Mouse (Mus musculus) left cerebral cortex, postnatal 14 days (tissue): ENCODE measurements around the gene Topbp1. TPM values are rescaled to one million over a fixed set of nuclear protein-coding genes. Genes with fewer than 3 reads are reported as not detected.

Experiments used
- DNase-seq, 2 experiments: peaks; one replicate each; pipeline ENCODE4 v3.0.0; 2021 to 2022; ENCODE audit warnings: low spot score in 2 of 2, mixed read lengths in 1 of 2
- intact Hi-C: fragments of 180-260 bp; cut with DNase I; formaldehyde crosslinking; loops from one replicate; pipeline ENCODE4 v1.15.1; 2025
- long read RNA-seq, 2 experiments: library from polyadenylated mRNA; stranded (forward); transcript quantifications; one replicate each; pipeline ENCODE4 v2.0.0; 2021
- total RNA-seq, 2 experiments: library from RNA; stranded (reverse); gene quantifications; 2 replicates each; pipeline ENCODE4 v1.2.3; 2021

Gene Topbp1
- total RNA-seq, result 10 to 100 TPM; 18.7 to 18.8 TPM
- long read RNA-seq, experiment 1, full-length matches to known transcripts, result 9 of 14 reads
- long read RNA-seq, experiment 1, partial matches to known transcripts, result 3 of 14 reads
- long read RNA-seq, experiment 1, other reads (novel, unspliced or antisense), result 2 of 14 reads
- long read RNA-seq, experiment 2, full-length matches to known transcripts, result 10 of 13 reads
- long read RNA-seq, experiment 2, partial matches to known transcripts, result 1 of 13 reads
- long read RNA-seq, experiment 2, other reads (novel, unspliced or antisense), result 2 of 13 reads

DNA sequence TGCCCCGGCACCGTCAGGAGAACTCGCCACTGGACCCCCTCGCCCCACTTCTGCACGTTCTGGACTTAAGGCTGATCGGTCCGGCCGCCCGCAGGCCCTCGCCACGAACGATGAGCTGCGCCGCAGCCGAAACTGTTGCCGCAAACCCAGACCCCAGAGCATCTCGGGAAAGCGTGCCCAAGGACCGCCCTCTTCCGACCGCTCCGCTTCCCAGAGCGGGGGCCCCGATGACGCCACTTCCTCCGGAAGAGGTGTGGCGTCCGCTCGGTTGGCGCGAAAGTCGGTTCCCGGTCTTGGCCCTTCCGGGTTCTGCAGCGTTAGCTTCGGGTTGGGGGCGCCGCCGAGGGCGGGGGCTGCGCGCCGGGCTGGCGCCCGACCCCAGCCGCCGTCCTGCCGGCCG lies at the start of gene Topbp1, which contains the start of gene 1300017J02Rik:
Gene Topbp1 (plus strand): TSS at position 289 of the 400 bp plus-strand sequence.
Gene 1300017J02Rik (minus strand): TSS at position 156 of the 400 bp plus-strand sequence.
- peak; percentile 90 to 91 for DNase-seq
- intact Hi-C loops, result loop anchor here (5.0 to 10.0 kb wide), 3 partner anchors 98 to 670 kb away; no protein-coding TSS in a partner anchor

DNA sequence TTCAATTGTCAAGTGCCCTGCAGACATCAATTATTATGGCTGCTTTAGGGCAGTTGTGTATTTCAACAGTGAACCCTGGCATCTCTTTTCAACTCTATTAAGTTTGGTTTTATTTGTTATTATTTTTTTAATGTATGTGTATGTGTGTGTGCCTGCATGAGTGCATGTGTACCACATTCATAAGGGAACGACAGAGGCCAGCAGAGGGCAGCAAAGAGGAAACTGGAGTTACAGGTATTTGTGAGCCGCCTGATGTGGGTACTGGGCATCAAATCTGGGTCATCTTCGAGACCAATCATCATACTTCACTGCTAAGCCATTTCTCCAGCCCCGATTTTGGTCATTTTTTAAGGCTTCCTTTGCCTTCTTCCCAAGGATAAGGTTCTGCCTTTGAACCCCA lies 39.2 kb upstream of the Topbp1 start:
- intact Hi-C loops, result no loop called here

DNA sequence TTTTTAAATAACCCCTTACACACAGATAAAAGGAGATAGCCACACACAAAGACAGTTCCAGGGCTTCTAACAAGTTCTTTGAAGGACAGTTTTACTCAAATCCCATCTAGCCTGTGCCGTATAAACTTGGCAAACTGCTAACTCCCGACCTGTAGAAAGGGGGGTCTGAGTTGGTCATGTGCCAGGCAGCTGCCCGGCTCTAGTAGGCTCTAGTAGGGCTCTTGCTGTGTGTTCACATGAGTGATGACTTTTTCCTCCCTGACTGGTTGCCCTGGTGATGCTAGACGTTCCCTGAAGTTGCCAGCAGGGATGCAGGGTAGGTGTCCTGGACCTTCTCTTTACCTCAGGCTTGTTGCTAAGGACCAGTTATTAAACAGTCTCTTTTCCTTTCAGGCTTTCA lies 33.9 kb upstream of the Topbp1 start:
- DNase-seq, result no peak
- intact Hi-C loops, result no loop called here

More for the DNA sequence above, 39.2 kb upstream of the Topbp1 start:
- no peak for DNase-seq

DNA sequence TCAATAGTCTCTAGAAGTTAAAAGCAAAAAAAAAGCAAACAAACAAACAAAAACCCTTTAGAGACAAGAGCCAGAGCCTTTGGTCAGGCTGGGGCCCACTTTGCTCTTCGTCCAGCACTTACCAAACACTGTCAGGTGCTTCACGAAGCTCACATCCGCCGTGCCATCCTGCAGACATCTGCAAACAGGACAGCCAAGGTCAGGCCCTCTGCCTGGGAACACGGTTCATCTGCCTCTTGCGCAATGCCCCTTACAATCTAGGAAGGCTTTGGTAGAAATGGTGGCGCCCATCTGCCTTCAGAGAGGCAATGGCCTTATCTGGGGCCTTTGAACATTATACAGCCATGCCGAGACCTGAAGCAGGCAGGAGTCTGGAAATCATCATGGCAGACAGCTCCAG lies 30.2 kb upstream of the Topbp1 start:
- intact Hi-C loops, result no loop called here
- DNase-seq, result no peak

DNA sequence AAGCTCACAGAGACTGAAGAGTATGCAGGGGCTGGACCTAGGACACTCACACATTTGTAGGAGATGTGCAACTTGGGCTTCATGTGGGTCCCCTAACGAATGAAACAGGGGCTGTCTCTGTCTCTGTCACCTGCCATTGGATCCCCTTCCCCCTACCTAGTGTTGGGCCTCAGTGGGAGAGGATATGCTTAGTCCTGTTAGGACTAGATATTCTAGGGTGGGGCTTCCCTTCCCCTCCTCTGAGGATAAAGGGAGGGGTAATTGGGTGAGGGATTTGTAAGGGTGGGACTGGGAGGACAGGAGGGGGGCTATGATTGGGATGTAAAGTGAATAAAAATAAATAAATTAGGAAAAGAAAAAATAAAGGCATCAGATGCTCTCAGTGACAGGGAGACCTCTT lies 29.3 kb upstream of the Topbp1 start:
- intact Hi-C loops, result no loop called here
- no peak for DNase-seq

DNA sequence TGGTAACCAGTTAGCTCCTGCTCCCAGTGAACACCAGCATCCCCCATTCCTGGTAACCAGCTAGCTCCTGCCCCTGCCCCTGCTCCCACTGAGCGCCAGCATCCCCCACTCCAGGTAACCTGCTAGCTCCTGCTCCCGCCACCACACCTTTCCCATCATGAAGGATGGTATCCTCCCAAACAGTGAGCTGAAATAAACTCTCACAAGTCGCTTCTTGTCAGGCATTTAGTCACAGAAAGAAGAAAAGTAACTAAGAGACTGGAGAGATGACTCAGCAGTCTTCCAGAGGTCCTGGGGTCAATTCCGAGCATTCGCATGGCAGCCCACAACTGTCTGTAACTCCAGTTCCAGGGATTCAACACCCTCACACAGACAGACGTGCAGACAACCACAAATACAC lies 28.1 kb upstream of the Topbp1 start:
- intact Hi-C loops, result no loop called here
- no peak for DNase-seq

DNA sequence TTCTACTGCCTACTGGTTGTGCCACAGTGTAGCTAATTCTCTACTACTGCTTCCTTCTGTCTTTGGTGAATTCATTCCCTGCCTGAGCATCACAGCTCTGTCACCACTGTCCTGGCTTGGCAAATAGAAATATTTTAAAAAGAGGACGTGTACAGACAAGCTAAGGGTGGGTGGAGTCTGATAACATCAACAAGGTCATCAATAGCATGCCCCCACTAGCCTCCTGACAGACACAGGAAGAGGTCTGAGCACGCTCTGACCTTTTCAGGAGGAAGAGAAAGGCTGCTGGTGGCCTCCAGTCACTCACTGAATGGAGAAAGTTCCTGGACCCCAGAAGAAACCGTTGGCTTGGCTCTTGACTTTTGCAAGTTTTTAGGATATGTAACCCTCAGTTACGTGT lies 18.6 kb upstream of the Topbp1 start:
- intact Hi-C loops, result no loop called here
- no peak for DNase-seq

DNA sequence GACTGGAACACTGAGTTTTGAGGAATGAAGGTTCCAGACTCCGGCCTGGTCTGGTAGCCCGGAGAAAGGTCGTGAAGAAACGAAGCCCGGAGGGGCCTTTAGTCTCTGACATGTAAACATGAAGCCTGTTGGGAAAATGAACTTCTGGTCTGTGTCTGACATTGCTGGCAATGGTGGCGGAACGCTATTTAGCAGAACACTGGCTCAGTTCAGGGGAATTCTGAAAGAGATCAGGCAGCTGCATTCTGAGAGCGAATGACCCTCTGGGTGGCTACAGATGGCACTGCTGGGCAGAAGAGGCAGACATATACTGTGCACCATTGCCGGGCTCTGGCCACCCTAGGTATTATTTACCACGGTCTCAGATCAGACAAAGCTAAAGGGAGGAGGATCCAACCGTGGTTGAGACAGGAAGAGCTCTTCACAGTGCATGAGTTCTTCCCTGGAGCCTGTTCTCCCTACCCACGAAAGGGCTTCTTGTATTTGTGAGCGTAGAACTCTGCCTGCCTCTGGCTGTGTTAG lies 18.1 kb upstream of the Topbp1 start:
- no peak for DNase-seq
- intact Hi-C loops, result no loop called here

DNA sequence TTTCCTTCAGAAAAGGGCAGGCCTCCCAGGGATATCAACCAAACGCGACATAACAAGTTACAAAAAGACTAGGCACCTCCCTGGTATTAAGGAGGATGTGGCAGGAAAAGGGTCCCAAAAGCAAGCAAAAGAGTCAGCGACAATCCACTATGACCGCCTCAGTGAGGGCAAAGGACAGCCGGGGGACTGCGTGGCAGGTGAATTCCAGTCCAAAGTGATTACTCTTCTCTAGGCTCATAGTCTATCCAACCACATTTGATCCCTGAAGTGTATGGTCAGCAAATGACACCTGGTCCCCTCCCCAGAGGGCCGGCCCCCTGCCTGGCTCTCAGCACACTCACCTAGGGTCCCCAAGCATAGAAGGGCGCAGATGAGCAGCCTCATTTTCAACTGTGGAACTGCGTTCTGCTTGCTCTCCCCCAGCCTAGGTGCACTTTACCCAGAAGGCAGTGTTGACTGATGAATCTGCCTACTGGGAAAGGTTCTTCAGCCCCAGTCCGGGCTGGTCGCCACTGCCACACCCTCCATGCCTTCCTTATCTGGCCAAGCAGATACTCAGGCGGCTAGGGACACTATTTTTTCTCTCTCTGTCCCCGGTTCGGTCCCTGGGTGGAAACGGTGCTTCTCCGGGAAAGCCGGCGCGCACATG lies 17.1 kb upstream of the Topbp1 start:
- DNase-seq, result no peak
- intact Hi-C loops, result no loop called here

DNA sequence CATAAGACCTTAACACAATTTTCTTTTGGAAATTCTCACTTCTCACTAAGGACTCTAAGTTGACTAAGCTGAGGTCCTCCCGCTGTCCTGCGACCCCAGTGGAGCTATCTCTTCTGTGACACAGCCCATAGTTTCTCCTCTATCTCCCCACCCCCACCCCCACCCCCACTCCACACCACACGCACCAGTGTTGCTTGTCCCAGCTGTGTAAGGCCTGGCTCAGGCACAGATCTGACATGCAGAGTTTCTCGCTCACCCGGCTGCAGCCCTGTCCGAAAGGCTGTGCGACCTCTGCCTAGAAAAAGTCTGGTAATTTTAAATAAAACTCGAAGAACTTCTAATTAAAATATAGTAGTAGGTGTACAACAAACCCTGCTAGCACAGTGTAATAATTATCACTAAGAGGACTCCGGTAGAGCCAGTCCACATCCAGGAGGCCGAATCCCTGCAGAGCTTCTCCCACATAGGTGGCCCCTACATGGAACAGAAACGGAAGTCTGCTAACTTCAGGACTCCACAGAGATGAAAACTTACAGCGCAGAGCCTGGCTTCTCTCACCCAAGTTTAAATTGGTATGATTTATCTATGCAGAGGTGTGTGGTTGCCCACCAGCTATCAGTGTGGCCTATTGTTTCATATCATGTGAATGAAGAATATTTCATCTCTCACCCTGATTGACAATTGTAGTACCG lies 16.4 kb upstream of the Topbp1 start:
- intact Hi-C loops, result no loop called here

DNA sequence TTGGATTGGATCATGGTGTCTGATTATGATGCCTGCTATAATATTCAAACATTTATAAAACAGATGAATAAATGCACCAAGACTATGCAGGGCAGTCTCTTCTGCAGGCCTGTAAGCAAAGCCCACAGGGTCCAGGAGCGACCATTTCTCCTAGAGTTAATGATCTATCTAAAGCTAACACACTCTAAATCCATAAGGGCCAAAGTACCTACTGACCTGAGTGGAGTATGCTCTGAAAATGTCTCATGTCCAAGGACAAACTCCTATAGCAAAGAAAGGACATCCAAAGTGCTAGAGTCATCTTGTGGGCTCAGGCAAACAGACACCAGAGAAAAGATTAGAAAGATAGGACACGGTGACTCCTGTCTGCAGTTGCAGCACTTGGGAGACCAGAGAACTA lies 10.5 kb upstream of the Topbp1 start:
- no peak for DNase-seq
- intact Hi-C loops, result no loop called here

More for the DNA sequence above, 16.4 kb upstream of the Topbp1 start:
- DNase-seq, result no peak

DNA sequence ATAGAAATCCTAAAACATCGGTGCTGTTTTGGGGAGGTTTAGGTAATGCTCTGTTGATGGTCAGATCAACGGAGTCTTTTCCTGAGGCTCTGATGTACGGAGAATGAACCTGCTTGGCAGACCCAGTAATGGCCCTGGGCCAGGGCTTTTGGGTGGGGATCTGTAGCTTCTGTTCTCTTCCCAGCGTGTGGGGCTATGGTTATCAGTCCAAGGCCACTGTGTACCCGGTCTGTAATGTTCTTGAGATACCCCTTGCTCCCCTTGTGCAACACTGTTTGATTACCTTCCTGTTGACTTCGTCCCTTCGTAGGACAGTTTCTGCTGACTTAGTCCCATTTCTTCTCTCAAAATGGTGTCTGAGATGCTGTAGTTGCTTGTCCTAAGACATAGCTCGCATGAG lies 3.9 kb upstream of the Topbp1 start:
- no peak for DNase-seq
- intact Hi-C loops, result loop anchor here (5.0 to 10.0 kb wide), 3 partner anchors 94 to 666 kb away; no protein-coding TSS in a partner anchor

DNA sequence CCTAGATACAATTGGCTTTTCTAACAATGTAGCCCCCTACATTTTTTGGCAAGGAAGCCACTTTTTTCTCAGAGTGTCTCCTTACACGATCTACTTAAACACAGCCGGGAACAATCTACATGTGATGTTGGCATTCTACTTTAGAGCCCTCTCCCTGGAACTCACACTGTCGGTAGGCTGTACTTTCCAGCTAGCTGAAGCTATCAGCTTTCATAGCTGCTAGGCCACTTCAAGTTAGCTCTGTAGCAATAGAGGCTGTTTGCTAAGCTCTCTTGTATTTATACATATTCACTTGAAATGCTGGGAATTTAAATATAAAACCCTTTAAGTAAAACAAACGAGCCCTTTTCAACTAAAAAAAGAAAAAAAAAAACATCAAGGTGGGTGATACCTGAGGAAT lies 2.8 kb upstream of the Topbp1 start:
- no peak for DNase-seq
- intact Hi-C loops, result loop anchor here (2.0 to 10.0 kb wide), 4 partner anchors 77 to 667 kb away; no protein-coding TSS in a partner anchor

DNA sequence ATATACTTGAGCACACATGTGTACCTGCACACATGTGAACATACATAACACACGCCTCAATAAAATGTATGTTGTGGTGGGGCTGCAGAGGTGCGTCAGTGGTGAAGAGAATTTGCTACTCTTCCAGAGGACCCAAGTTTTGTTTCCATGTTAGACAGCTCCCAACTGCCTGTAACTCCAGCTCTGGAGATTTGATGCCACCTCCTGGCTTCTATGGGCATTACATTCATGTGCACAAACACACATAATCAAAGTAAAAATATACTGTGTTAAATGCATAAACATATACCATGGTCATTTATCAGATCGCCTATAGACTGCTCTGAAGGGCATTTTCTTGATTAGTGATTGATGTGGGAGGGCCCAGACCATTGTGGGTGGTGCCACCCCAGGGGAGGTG lies 2.3 kb upstream of the Topbp1 start:
- intact Hi-C loops, result loop anchor here (2.0 to 10.0 kb wide), 4 partner anchors 78 to 668 kb away; no protein-coding TSS in a partner anchor
- DNase-seq, result peak; percentile 50 to 75

DNA sequence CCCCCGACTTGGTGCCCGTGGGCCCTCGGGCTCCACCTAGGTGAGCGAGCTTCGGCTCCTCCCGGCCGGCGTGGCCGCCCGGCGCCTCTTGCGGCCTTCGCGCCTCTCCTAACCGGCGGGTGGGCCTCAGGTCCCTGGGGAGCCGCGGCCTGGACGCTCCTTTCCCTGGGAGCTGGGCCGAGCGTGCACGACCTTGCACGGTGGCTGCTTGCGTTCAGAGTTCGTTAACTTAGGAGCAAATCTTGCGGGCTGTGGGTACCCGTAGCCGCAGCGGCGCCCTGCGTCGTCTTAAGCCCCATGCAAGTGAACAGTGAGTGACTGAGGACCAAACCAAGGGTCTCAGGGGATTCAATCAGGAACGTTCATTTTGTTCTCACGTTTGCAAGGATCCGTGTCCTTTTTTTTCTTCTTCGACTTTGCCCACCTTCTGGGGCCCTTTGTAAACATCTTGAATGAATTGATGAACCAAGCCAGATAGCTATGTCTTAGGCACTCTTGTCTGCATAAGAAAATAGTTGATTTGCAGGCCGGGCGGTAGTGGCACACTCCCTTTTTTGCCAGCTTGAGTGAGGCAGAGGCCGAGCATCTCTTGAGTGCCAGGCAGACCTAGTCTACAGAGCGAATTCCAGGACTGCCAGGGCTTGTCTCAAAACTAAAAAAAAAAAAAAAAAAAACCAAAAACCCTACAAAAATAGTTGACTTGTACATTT lies 472 bp downstream of the Topbp1 start:
- intact Hi-C loops, result loop anchor here (10.0 kb wide), 1 partner anchor 671 kb away; no protein-coding TSS in a partner anchor
- DNase-seq, result peak; percentile 14 to 28

DNA sequence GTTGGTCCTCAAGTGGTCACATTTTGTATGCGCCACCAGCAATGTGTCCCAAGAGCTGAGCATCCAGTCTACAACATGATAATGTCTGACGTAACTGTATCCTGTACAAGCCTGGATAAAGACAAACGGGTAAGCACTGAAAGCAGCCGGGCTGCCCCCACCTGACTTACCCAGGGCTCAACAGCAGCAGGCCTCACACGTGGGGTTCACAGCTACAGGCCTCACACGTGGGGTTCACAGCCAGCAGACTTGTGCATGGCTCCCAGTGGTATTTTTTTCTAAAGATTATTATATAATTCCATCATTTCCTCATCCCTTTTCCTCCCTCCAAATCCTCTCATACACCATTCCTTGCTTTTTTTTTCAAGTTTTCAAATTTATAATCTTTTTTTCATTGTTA lies 4.8 kb downstream of the Topbp1 start:
- no peak for DNase-seq
- intact Hi-C loops, result loop anchor here (10.0 kb wide), 1 partner anchor 675 kb away; no protein-coding TSS in a partner anchor

DNA sequence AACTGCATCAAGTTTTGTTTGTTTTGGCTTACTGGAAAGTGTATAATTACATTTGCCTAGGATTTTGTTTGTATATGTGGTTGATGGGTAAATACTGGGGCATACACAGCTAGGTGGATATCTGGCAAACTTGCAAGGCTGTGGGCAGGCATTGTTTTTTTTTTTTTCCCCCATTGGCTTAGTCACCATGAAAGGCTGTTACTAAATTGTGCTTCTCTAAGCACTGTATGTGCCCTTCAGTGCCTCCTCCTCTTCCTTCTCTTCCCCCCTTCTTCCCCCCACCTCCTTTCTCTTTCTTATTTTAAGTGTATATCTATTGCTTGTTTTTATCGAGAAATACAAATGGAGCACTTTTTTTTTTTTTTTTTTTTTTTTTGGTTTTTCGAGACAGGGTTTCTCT lies 19.7 kb downstream of the Topbp1 start:
- intact Hi-C loops, result no loop called here
- DNase-seq, result no peak

DNA sequence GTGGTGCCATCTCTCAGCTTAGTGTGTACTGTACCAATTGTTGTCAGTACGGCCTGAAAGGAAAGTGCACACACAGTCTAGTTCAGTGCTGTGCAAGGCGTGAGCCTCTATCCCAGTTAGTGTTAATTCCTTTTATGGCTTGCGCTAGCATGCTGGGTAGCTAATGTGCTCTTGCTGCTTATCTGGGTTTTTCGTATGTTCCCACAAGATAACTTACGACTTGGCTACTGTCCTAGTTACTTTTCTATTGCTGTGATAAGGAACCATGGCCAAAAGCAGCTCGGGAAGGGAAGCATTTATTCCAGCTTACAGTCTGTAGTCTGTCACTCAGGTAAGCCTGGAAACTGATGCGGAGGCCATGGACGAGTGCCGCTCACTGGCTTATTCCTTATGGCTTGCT lies 21.4 kb downstream of the Topbp1 start:
- intact Hi-C loops, result no loop called here

DNA sequence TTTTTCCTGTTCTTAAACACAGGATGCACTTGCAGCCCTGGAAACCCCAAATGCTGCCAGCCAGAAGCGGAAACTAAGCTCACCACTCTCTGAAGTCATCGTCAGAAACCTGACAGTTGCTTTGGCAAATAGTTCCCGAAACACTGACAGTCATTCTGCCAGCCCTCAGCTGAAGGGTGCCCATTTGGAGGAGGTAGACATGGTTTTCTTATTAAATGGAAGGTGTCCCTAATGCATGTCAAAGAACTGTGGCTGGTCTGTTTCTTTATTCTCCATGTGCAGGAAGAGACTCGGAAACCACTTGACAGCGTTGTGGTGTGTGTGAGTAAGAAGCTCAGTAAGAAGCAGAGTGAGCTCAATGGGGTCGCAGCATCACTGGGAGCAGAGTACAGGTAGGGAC lies 27.6 kb downstream of the Topbp1 start:
- DNase-seq, result no peak
- intact Hi-C loops, result no loop called here

More for the DNA sequence above, 21.4 kb downstream of the Topbp1 start:
- DNase-seq, result no peak
